Mouse (Mus musculus): ENCODE data around the gene Wnt11. TPM values are rescaled to one million over a fixed set of nuclear protein-coding genes. Genes with fewer than 3 reads are reported as not detected.

The Wnt11 gene
- polyA plus RNA-seq, 2 experiments: 39.1 to 115 TPM

GRCm38 (mm10) chr7:98895501-98896095 lies 60.7 kb downstream of the Wnt11 start:
- DNase-seq (ENCODE audit: low spot score) (no peak), ATAC-seq (ENCODE audit: low FRiP score, low read depth) (no peak)

GRCm38 (mm10) chr7:98897323-98897722 lies 62.4 kb downstream of the Wnt11 start:
- no peak for TF ChIP-seq POLR2A (IDR thresholded peaks at IDR 0.05; ENCODE audit: borderline replicate concordance, extremely low read depth, insufficient read depth, insufficient read length)
- Histone ChIP-seq H3K36me3 (ENCODE audit: control insufficient read depth, insufficient read depth, low read length) (peaks cover 3% of the 10 kb centered on the region; the same call in 1 of the 2 replicates), H3K27ac (replicated peaks; ENCODE audit: low read depth, low read length) (no peak overlapping the region), H3K9me3 (ENCODE audit: control insufficient read depth, low read length) (no peaks in the 10 kb centered on the region), H3K4me3 (replicated peaks; ENCODE audit: low read length) (no peak overlapping the region), H3K4me2 (replicated peaks; ENCODE audit: low read depth, low read length, severe bottlenecking) (no peak overlapping the region), H3K4me1 (ENCODE audit: control insufficient read depth, insufficient read depth, low read length) (peaks cover 44% of the 10 kb centered on the region), H3K27me3 (ENCODE audit: control insufficient read depth, insufficient read depth, low read length) (no peaks in the 10 kb centered on the region), H3K9ac (ENCODE audit: low read depth, low read length, severe bottlenecking) (no peak overlapping the region)
- ATAC-seq (ENCODE audit: low FRiP score, low read depth): no peak
- 91% methylated on average over 8 of the region's 8 CpGs for WGBS
- no peak for DNase-seq (ENCODE audit: low spot score)

More at GRCm38 (mm10) chr7:98895501-98896095, 60.7 kb downstream of the Wnt11 start:
- Histone ChIP-seq H3K36me3 (ENCODE audit: control insufficient read depth, insufficient read depth, low read length) (peaks cover 3% of the 10 kb centered on the region; the same call in 1 of the 2 replicates), H3K27me3 (ENCODE audit: control insufficient read depth, insufficient read depth, low read length) (no peaks in the 10 kb centered on the region), H3K9ac (ENCODE audit: low read depth, low read length, severe bottlenecking) (no peak overlapping the region), H3K9me3 (ENCODE audit: control insufficient read depth, low read length) (no peaks in the 10 kb centered on the region), H3K4me3 (replicated peaks; ENCODE audit: low read length) (no peak overlapping the region), H3K4me1 (ENCODE audit: control insufficient read depth, insufficient read depth, low read length) (peaks cover 48% of the 10 kb centered on the region), H3K4me2 (replicated peaks; ENCODE audit: low read depth, low read length, severe bottlenecking) (no peak overlapping the region), H3K27ac (replicated peaks; ENCODE audit: low read depth, low read length) (no peak overlapping the region)
- TF ChIP-seq POLR2A (IDR thresholded peaks at IDR 0.05; ENCODE audit: borderline replicate concordance, extremely low read depth, insufficient read depth, insufficient read length): no peak
- WGBS: 30% methylated on average over 10 of the region's 10 CpGs

GRCm38 (mm10) chr7:98899815-98900214 lies 64.9 kb downstream of the Wnt11 start:
- ATAC-seq (ENCODE audit: low FRiP score, low read depth): no peak

GRCm38 (mm10) chr7:98901120-98901519 lies 66.2 kb downstream of the Wnt11 start:
- ATAC-seq (ENCODE audit: low FRiP score, low read depth): no peak
- WGBS: 94% methylated on average over 1 of the region's 1 CpGs
- DNase-seq (ENCODE audit: low spot score): no peak
- no peak for TF ChIP-seq POLR2A (IDR thresholded peaks at IDR 0.05; ENCODE audit: borderline replicate concordance, extremely low read depth, insufficient read depth, insufficient read length)
- H3K4me3 ChIP-seq (replicated peaks; ENCODE audit: low read length): no peak overlapping the region
- H3K4me1 ChIP-seq (ENCODE audit: control insufficient read depth, insufficient read depth, low read length): peaks cover 49% of the 10 kb centered on the region
- H3K9me3 ChIP-seq (ENCODE audit: control insufficient read depth, low read length): no peaks in the 10 kb centered on the region
- no peak overlapping the region for H3K9ac ChIP-seq (ENCODE audit: low read depth, low read length, severe bottlenecking)
- no peak overlapping the region for H3K27ac ChIP-seq (replicated peaks; ENCODE audit: low read depth, low read length)
- H3K4me2 ChIP-seq (replicated peaks; ENCODE audit: low read depth, low read length, severe bottlenecking): no peak overlapping the region
- H3K36me3 ChIP-seq (ENCODE audit: control insufficient read depth, insufficient read depth, low read length): peaks cover 3% of the 10 kb centered on the region; the same call in 1 of the 2 replicates
- no peaks in the 10 kb centered on the region for H3K27me3 ChIP-seq (ENCODE audit: control insufficient read depth, insufficient read depth, low read length)

More at GRCm38 (mm10) chr7:98899815-98900214, 64.9 kb downstream of the Wnt11 start:
- H3K4me3 ChIP-seq (replicated peaks; ENCODE audit: low read length): no peak overlapping the region
- H3K4me1 ChIP-seq (ENCODE audit: control insufficient read depth, insufficient read depth, low read length): peaks cover 49% of the 10 kb centered on the region
- no peak overlapping the region for H3K4me2 ChIP-seq (replicated peaks; ENCODE audit: low read depth, low read length, severe bottlenecking)
- peaks cover 3% of the 10 kb centered on the region; the same call in 1 of the 2 replicates for H3K36me3 ChIP-seq (ENCODE audit: control insufficient read depth, insufficient read depth, low read length)
- H3K9ac ChIP-seq (ENCODE audit: low read depth, low read length, severe bottlenecking): no peak overlapping the region
- H3K9me3 ChIP-seq (ENCODE audit: control insufficient read depth, low read length): no peaks in the 10 kb centered on the region
- WGBS: 35% methylated on average over 4 of the region's 4 CpGs
- DNase-seq (ENCODE audit: low spot score): peak; percentile 66
- 0 out of 2 replicates have a peak overlapping the region, but pooled peaks have one; percentile 19 for H3K27ac ChIP-seq (replicated peaks; ENCODE audit: low read depth, low read length)
- no peaks in the 10 kb centered on the region for H3K27me3 ChIP-seq (ENCODE audit: control insufficient read depth, insufficient read depth, low read length)
- no peak for TF ChIP-seq POLR2A (IDR thresholded peaks at IDR 0.05; ENCODE audit: borderline replicate concordance, extremely low read depth, insufficient read depth, insufficient read length)

- no peak overlapping the region for H3K4me3 ChIP-seq (replicated peaks; ENCODE audit: low read length)
- H3K27ac ChIP-seq (replicated peaks; ENCODE audit: low read depth, low read length): no peak overlapping the region
- H3K9me3 ChIP-seq (ENCODE audit: control insufficient read depth, low read length): no peaks in the 10 kb centered on the region
- DNase-seq (ENCODE audit: low spot score) (no peak), ATAC-seq (ENCODE audit: low FRiP score, low read depth) (no peak)
- WGBS: 40% methylated on average over 5 of the region's 5 CpGs
- peaks cover 36% of the 10 kb centered on the region for H3K4me1 ChIP-seq (ENCODE audit: control insufficient read depth, insufficient read depth, low read length)
- no peak overlapping the region for H3K9ac ChIP-seq (ENCODE audit: low read depth, low read length, severe bottlenecking)
- H3K27me3 ChIP-seq (ENCODE audit: control insufficient read depth, insufficient read depth, low read length): peaks cover 4% of the 10 kb centered on the region; the same call in 1 of the 2 replicates
- TF ChIP-seq POLR2A (IDR thresholded peaks at IDR 0.05; ENCODE audit: borderline replicate concordance, extremely low read depth, insufficient read depth, insufficient read length): no peak
- no peak overlapping the region for H3K4me2 ChIP-seq (replicated peaks; ENCODE audit: low read depth, low read length, severe bottlenecking)
- H3K36me3 ChIP-seq (ENCODE audit: control insufficient read depth, insufficient read depth, low read length): no peaks in the 10 kb centered on the region
These were observed 69.0 kb downstream of the Wnt11 start for GRCm38 (mm10) chr7:98903884-98904283.

Other genes with a start within 250 kb of the Wnt11 start
- 46.4 and 50.3 TPM in 2 replicates for gene Emsy, start 178.3 kb upstream of the Wnt11 start, polyA plus RNA-seq (2012; rRNA removed)
- 32.0 and 40.9 TPM in 2 replicates for gene Emsy, start 178.3 kb upstream of the Wnt11 start, polyA plus RNA-seq (2014; fragmentation: Nextera tagmentation; extraction: Ambion mirVana)
- gene Thap12, start 132.0 kb upstream of the Wnt11 start, polyA plus RNA-seq (2012; rRNA removed): 35.4 and 42.1 TPM in 2 replicates
- gene Thap12, start 132.0 kb upstream of the Wnt11 start, polyA plus RNA-seq (2014; fragmentation: Nextera tagmentation; extraction: Ambion mirVana): 68.5 and 76.8 TPM in 2 replicates

Data from limb, embryonic 14.5 days (tissue).